Mouse (Mus musculus): ENCODE results near the gene Zfp958. TPM values are rescaled to one million over a fixed set of nuclear protein-coding genes. Genes with fewer than 3 reads are reported as not detected.
"Not testable (repeated sequence)": the region's sequence is repeated elsewhere in the genome, so short reads cannot be mapped to it uniquely, and the experiment has no call there.

Zfp958 gene
- polyA plus RNA-seq, 1 experiment, result 2.2 TPM

DNA sequence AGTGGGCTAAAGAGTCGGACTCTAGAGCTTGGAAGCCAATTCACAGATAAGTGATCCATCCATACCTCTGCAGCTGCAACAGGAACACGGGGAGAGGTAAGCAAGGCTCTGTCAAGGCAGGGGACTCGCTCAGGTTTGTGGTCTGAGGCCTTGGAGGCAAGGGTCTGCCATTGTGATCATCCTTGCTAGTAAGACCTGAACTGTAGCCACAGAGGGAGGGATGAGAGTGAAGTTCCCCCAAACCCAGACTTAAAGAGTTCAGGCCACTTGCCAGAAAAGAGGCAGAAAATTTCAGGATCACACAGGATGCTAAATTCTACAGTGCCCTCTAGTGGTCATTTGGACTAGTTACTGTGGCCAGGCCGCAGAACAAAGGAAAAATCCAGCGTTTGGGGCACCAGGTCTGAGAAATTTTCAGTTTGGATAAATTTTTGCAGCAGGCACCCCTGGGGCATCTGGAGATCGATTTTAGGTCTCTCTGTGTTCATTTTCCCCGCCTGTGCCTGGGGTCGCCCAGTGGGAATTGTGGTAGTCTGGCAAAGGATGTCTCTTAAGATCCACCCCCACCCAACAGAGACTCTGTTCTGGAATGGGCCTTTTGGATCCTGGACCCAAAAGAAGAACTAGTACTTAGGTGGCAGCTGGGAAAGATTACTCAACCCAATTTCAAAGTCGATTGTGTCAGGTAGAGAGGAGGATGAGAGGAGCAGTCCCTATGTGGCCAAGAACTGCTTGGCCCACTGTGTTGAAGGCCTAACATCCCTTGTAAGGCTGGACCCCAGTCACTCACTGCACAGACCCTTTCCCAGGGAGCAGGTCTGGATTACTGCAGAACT is 24.6 kb upstream of the Zfp958 start:
- H3K79me3 ChIP-seq (ENCODE audit: low read depth), result no peaks in the 10 kb centered on the region

DNA sequence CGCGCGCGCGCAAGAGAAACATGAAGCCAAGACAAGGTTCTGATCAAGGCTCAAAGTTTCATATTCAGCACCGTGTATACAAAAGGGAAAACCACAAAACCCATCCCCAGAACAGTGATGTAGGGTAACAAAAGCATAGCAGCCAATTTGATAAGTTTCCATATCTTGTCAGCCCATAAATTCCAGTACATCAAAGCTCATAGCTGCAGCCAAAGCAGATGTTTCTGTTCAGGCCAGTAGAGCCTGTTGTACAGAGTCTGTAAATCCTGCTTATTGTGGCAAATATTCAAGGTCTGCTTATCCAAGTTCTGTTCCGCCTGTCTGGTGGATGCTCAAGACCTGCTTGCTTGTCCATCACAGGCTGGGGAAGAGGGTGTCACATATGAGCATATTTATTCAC is 4.1 kb upstream of the Zfp958 start:
- Histone ChIP-seq H3K79me3 (ENCODE audit: low read depth) (peaks cover 6% of the 10 kb centered on the region), H3K36me3 (ENCODE audit: control insufficient read depth, insufficient read depth) (no peaks in the 10 kb centered on the region), H3ac (ENCODE audit: control insufficient read depth, insufficient read length, low read depth) (no peak overlapping the region), H3K27me3 (ENCODE audit: control insufficient read depth, insufficient read depth, insufficient read length) (no peaks in the 10 kb centered on the region), H3K79me2 (ENCODE audit: control insufficient read depth, insufficient read depth) (peaks cover 13% of the 10 kb centered on the region), H3K4me3 (ENCODE audit: insufficient read depth, poor library complexity, severe bottlenecking) (no peak overlapping the region)
- TF ChIP-seq MYOD1 (IDR thresholded peaks at IDR 0.05; ENCODE audit: control insufficient read depth, insufficient read length, low read depth) (no peak), CTCF (IDR thresholded peaks at IDR 0.05; ENCODE audit: control insufficient read depth, insufficient read depth, insufficient read length) (no peak), CEBPB (IDR thresholded peaks at IDR 0.05; ENCODE audit: low read depth) (no peak)

More for the DNA sequence above, 24.6 kb upstream of the Zfp958 start:
- Histone ChIP-seq H3K79me2 (ENCODE audit: control insufficient read depth, insufficient read depth) (no peaks in the 10 kb centered on the region), H3ac (ENCODE audit: control insufficient read depth, insufficient read length, low read depth) (no peak overlapping the region), H3K36me3 (ENCODE audit: control insufficient read depth, insufficient read depth) (no peaks in the 10 kb centered on the region), H3K27me3 (ENCODE audit: control insufficient read depth, insufficient read depth, insufficient read length) (no peaks in the 10 kb centered on the region), H3K4me3 (ENCODE audit: insufficient read depth, poor library complexity, severe bottlenecking) (no peak overlapping the region)
- TF ChIP-seq CEBPB (IDR thresholded peaks at IDR 0.05; ENCODE audit: low read depth) (no peak), CTCF (IDR thresholded peaks at IDR 0.05; ENCODE audit: control insufficient read depth, insufficient read depth, insufficient read length) (peak; percentile 42)

DNA sequence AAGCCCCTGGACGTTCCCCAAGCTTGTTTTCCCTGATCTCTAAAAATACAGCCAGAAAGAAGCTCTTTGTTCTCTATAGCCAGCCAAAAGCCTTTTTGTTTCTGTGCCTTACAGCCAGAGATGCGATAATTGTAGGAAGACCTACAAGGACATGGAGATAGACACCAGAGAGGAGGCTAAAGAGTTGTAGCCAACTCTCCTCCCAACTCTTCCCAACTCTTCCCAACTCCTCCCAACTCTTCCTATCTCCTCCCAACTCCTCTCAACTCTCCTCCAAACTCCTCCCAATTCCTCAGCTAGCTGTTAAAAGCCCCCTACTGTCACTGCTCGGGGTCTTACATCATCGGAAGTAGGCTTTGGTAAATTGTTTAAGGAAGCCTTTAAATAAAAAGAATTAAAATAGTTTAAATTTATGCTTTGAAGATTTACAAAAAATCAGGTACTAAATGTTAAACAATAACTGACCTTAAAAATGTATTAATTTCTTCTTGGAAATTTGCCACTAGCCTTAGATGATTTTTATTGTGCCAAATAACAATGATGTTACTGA is 1.3 kb upstream of the Zfp958 start:
- not testable (repeated sequence) for H3K36me3 ChIP-seq (ENCODE audit: control insufficient read depth, insufficient read depth); H3ac ChIP-seq (ENCODE audit: control insufficient read depth, insufficient read length, low read depth); H3K4me3 ChIP-seq (ENCODE audit: insufficient read depth, poor library complexity, severe bottlenecking); H3K27me3 ChIP-seq (ENCODE audit: control insufficient read depth, insufficient read depth, insufficient read length)
- peaks cover 41% of the 10 kb centered on the region for H3K79me2 ChIP-seq (ENCODE audit: control insufficient read depth, insufficient read depth)
- peaks cover 29% of the 10 kb centered on the region for H3K79me3 ChIP-seq (ENCODE audit: low read depth)

DNA sequence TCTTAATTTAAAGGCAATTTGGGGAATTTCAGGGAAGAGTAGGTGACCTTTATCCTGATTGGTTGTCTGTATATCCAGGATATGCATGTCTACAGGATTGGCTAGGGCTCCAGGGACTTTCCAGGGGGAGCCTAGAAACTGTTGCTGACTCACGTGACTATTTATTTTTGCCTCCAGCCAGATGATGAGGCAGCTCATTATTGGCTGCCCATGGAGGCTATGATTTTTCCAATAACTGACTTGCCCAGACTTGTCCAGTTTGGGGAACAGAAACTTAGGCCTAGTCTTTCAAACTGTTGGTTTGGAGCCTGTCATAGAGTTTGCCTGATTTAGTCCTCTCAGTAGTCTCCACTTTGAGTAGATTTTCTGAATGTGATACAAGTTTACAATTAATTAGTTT is 14.4 kb downstream of the Zfp958 start:
- H3K27me3 ChIP-seq (ENCODE audit: control insufficient read depth, insufficient read depth, insufficient read length), result no peaks in the 10 kb centered on the region
- peaks cover 64% of the 10 kb centered on the region for H3K36me3 ChIP-seq (ENCODE audit: control insufficient read depth, insufficient read depth)
- no peak overlapping the region for H3K4me3 ChIP-seq (ENCODE audit: insufficient read depth, poor library complexity, severe bottlenecking)
- H3ac ChIP-seq (ENCODE audit: control insufficient read depth, insufficient read length, low read depth), result no peak overlapping the region
- TF ChIP-seq USF1 (IDR thresholded peaks at IDR 0.05; ENCODE audit: low read depth), result no peak
- peaks cover 24% of the 10 kb centered on the region for H3K79me2 ChIP-seq (ENCODE audit: control insufficient read depth, insufficient read depth)
- peaks cover 22% of the 10 kb centered on the region for H3K79me3 ChIP-seq (ENCODE audit: low read depth)

DNA sequence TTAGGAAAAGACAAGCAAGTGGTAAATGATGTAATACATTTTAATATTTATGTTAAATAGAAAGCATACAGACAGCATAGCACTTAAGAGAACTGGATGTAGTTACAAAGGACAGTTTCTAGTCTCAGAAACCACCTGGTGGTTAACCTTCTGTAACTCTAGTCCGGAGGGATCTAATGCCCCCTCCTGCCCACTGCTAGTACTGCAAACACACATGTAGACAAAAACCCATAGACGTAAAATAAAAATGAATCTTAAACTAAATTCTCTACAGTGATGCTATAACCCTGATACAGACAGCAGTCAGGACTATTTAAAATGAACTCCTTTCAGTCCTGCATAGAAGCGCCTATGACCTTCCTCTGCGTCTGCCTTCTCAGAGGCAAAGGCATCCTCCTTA is 24.1 kb downstream of the Zfp958 start:
- H3K79me2 ChIP-seq (ENCODE audit: control insufficient read depth, insufficient read depth), result no peaks in the 10 kb centered on the region

DNA sequence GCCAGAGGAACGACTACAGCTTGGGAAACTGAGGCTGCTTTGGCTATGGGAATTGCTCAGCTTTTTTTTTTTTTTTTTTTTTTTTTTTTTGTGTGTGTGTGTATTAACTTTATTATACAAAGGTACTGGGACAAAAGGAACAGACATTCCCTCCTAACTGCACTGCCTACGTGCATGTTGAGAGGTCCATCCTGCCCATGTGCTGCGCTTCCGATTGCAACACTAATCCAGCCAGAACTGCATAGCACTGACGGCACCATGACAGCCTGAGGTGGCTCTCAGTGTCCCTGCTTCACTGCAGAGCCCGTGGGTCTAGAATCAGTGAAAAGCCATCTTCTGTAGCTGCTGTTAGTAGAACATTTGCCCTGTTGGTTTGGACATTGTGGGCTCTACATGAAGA is 30.0 kb downstream of the Zfp958 start:
- not testable (repeated sequence) for H3K79me2 ChIP-seq (ENCODE audit: control insufficient read depth, insufficient read depth); H3ac ChIP-seq (ENCODE audit: control insufficient read depth, insufficient read length, low read depth); H3K4me3 ChIP-seq (ENCODE audit: insufficient read depth, poor library complexity, severe bottlenecking); H3K27me3 ChIP-seq (ENCODE audit: control insufficient read depth, insufficient read depth, insufficient read length); H3K36me3 ChIP-seq (ENCODE audit: control insufficient read depth, insufficient read depth); H3K79me3 ChIP-seq (ENCODE audit: low read depth)

More for the DNA sequence above, 24.1 kb downstream of the Zfp958 start:
- H3ac ChIP-seq (ENCODE audit: control insufficient read depth, insufficient read length, low read depth), result no peak overlapping the region
- TF ChIP-seq CEBPB (IDR thresholded peaks at IDR 0.05; ENCODE audit: low read depth) (no peak), MYOD1 (IDR thresholded peaks at IDR 0.05; ENCODE audit: control insufficient read depth, insufficient read length, low read depth) (no peak), MYOG (IDR thresholded peaks at IDR 0.05; ENCODE audit: control insufficient read depth, extremely low read depth, insufficient read length) (no peak), USF1 (IDR thresholded peaks at IDR 0.05; ENCODE audit: low read depth) (no peak), FOSL1 (IDR thresholded peaks at IDR 0.05; ENCODE audit: insufficient read depth, low read length, poor library complexity, severe bottlenecking) (no peak)
- H3K4me3 ChIP-seq (ENCODE audit: insufficient read depth, poor library complexity, severe bottlenecking), result no peak overlapping the region
- H3K36me3 ChIP-seq (ENCODE audit: control insufficient read depth, insufficient read depth), result no peaks in the 10 kb centered on the region
- H3K27me3 ChIP-seq (ENCODE audit: control insufficient read depth, insufficient read depth, insufficient read length), result no peaks in the 10 kb centered on the region
- H3K79me3 ChIP-seq (ENCODE audit: low read depth), result no peaks in the 10 kb centered on the region

DNA sequence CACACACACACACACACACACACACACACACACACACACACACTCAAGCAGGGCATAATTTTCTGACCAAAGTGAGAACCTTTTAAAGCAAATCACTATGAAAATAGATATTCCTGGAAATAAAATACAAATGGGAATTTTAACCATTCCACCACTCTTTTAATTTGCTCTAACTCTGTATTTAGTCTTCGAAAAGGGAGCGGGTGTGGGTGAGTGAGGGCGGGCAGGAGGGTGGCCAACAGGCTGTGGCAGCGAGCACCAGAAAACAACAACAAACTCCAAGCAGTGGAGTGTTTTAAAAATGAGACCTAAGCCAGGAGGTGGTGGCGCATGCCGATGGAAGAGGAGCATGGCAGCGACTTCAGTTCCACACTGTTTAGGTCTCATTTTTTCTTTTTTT is 43.6 kb downstream of the Zfp958 start:
- no peak overlapping the region for H3ac ChIP-seq (ENCODE audit: control insufficient read depth, insufficient read length, low read depth)
- no peaks in the 10 kb centered on the region for H3K79me3 ChIP-seq (ENCODE audit: low read depth)
- no peaks in the 10 kb centered on the region for H3K79me2 ChIP-seq (ENCODE audit: control insufficient read depth, insufficient read depth)
- TF ChIP-seq USF1 (IDR thresholded peaks at IDR 0.05; ENCODE audit: low read depth), result no peak
- no peak for TF ChIP-seq MYOD1 (IDR thresholded peaks at IDR 0.05; ENCODE audit: control insufficient read depth, insufficient read length, low read depth)
- no peak for TF ChIP-seq MYOG (IDR thresholded peaks at IDR 0.05; ENCODE audit: control insufficient read depth, extremely low read depth, insufficient read length)
- no peak for TF ChIP-seq FOSL1 (IDR thresholded peaks at IDR 0.05; ENCODE audit: insufficient read depth, low read length, poor library complexity, severe bottlenecking)
- no peak for TF ChIP-seq MAX (IDR thresholded peaks at IDR 0.05)
- TF ChIP-seq CTCF (IDR thresholded peaks at IDR 0.05; ENCODE audit: control insufficient read depth, insufficient read depth, insufficient read length), result no peak
- TF ChIP-seq CEBPB (IDR thresholded peaks at IDR 0.05; ENCODE audit: low read depth), result no peak
- H3K27me3 ChIP-seq (ENCODE audit: control insufficient read depth, insufficient read depth, insufficient read length), result no peaks in the 10 kb centered on the region
- H3K36me3 ChIP-seq (ENCODE audit: control insufficient read depth, insufficient read depth), result no peaks in the 10 kb centered on the region
- H3K4me3 ChIP-seq (ENCODE audit: insufficient read depth, poor library complexity, severe bottlenecking), result no peak overlapping the region

All from C2C12 (cell line).